Mouse (Mus musculus): ENCODE data around the gene Asphd2. TPM values are rescaled to one million over a fixed set of nuclear protein-coding genes. Genes with fewer than 3 reads are reported as not detected.

Gene Asphd2
- polyA plus RNA-seq, 1 experiment from 2014 or later = 48.3 TPM

DNA sequence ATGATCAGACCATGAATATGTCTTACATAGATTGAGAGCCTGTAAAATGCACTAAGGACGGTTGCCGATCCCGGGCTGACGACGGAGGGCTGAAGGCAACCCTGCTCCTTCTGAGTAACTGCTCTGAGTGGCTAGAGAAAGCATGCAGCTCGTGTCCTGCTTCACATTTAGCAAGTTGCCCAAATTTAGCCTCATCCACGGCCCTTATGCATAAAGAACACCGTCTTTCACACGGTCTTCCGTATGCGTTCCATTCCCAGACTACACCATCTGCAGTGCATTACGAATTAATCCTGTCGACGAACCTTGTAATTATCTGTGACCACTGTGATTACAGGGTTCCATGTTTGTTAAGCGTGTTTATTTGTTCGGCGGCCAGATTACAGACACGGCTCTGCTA is 1.4 kb upstream of the Asphd2 start:
- ATAC-seq (ENCODE audit: low FRiP score) (no peak), DNase-seq (ENCODE audit: low spot score, missing footprints) (peak; percentile 79)
- Histone ChIP-seq H3K9ac (ENCODE audit: low read length) (no peak overlapping the region), H3K9me3 (ENCODE audit: control insufficient read depth, low read length) (no peaks in the 10 kb centered on the region), H3K27me3 (ENCODE audit: control insufficient read depth, insufficient read depth, low read length) (no peaks in the 10 kb centered on the region), H3K27ac (ENCODE audit: low read depth, low read length) (no peak overlapping the region), H3K4me1 (ENCODE audit: control insufficient read depth, insufficient read depth, low read length) (peaks cover 11% of the 10 kb centered on the region; the same call in 1 of the 2 replicates), H3K4me3 (ENCODE audit: low read depth, low read length) (no peak overlapping the region), H3K4me2 (no peak overlapping the region), H3K36me3 (ENCODE audit: control insufficient read depth, insufficient read depth, low read length) (no peaks in the 10 kb centered on the region)
- WGBS = 87% methylated on average over 18 of the region's 18 CpGs

GRCm38 (mm10) chr5:112394415-112394763 is 277 bp downstream of the Asphd2 start:
- H3K4me2 ChIP-seq = peak overlapping the region; percentile 73
- no peaks in the 10 kb centered on the region for H3K27me3 ChIP-seq (ENCODE audit: control insufficient read depth, insufficient read depth, low read length)
- H3K27ac ChIP-seq (ENCODE audit: low read depth, low read length) = peak overlapping the region; percentile 55; the same call in 1 of the 2 replicates
- H3K36me3 ChIP-seq (ENCODE audit: control insufficient read depth, insufficient read depth, low read length) = 0 out of 2 replicates have a peak, but pooled peaks cover 2% of the 10 kb centered on the region
- ATAC-seq (ENCODE audit: low FRiP score) (peak; percentile 83), DNase-seq (ENCODE audit: low spot score, missing footprints) (peak; percentile 91)
- WGBS = 1% methylated on average over 28 of the region's 28 CpGs
- peaks cover 11% of the 10 kb centered on the region; the same call in 1 of the 2 replicates for H3K4me1 ChIP-seq (ENCODE audit: control insufficient read depth, insufficient read depth, low read length)
- peak overlapping the region; percentile 81 for H3K9ac ChIP-seq (ENCODE audit: low read length)
- H3K9me3 ChIP-seq (ENCODE audit: control insufficient read depth, low read length) = no peaks in the 10 kb centered on the region
- peak overlapping the region; percentile 72 for H3K4me3 ChIP-seq (ENCODE audit: low read depth, low read length)

- Histone ChIP-seq H3K4me1 (ENCODE audit: control insufficient read depth, insufficient read depth, low read length) (peaks cover 11% of the 10 kb centered on the region; the same call in 1 of the 2 replicates), H3K4me3 (ENCODE audit: low read depth, low read length) (peak overlapping the region; percentile 72), H3K9me3 (ENCODE audit: control insufficient read depth, low read length) (no peaks in the 10 kb centered on the region), H3K27ac (ENCODE audit: low read depth, low read length) (no peak overlapping the region), H3K9ac (ENCODE audit: low read length) (peak overlapping the region; percentile 81), H3K27me3 (ENCODE audit: control insufficient read depth, insufficient read depth, low read length) (no peaks in the 10 kb centered on the region), H3K36me3 (ENCODE audit: control insufficient read depth, insufficient read depth, low read length) (0 out of 2 replicates have a peak, but pooled peaks cover 2% of the 10 kb centered on the region), H3K4me2 (peak overlapping the region; percentile 73)
- peak; percentile 45 for ATAC-seq (ENCODE audit: low FRiP score)
- WGBS = 7% methylated on average over 18 of the region's 18 CpGs
- DNase-seq (ENCODE audit: low spot score, missing footprints) = peak; percentile 91
These were observed 788 bp downstream of the Asphd2 start for GRCm38 (mm10) chr5:112393741-112394414.

DNA sequence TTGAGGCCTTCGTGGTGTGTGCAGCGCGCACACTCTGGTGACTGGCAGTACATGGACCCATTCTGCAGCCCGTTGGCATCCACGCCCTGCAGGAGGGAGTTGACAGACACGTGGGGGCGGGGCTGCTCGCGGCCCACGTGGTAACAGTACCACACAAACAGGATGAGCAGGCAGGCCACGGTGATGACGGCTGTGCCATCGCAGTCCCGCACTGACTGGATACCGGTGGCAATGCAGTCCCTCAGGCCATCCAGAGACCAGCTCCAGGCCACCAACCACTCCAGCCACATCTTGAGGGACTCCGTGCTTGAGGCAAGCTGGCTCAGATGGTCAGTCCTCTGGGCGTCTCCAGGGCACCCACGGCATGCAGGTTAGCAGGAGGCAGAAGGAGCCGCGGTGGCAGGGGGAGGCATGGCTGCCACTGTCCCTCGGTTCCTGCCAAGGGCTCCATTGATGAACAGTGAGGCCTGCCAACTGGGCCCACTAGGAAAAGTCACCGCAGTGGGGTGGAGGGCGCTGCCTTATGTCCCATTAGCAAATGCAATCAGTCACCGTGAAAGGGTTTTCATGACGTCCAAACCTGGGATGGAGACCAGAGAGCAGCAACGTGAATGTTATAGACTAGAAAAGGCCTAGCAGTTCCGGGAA is 2.9 kb downstream of the Asphd2 start:
- H3K36me3 ChIP-seq (ENCODE audit: control insufficient read depth, insufficient read depth, low read length) = 0 out of 2 replicates have a peak, but pooled peaks cover 2% of the 10 kb centered on the region
- WGBS = 68% methylated on average over 27 of the region's 27 CpGs
- no peak for ATAC-seq (ENCODE audit: low FRiP score)
- no peak overlapping the region for H3K4me2 ChIP-seq
- H3K27me3 ChIP-seq (ENCODE audit: control insufficient read depth, insufficient read depth, low read length) = no peaks in the 10 kb centered on the region
- H3K4me3 ChIP-seq (ENCODE audit: low read depth, low read length) = no peak overlapping the region
- H3K4me1 ChIP-seq (ENCODE audit: control insufficient read depth, insufficient read depth, low read length) = peaks cover 11% of the 10 kb centered on the region; the same call in 1 of the 2 replicates
- H3K9me3 ChIP-seq (ENCODE audit: control insufficient read depth, low read length) = no peaks in the 10 kb centered on the region
- no peak overlapping the region for H3K9ac ChIP-seq (ENCODE audit: low read length)
- H3K27ac ChIP-seq (ENCODE audit: low read depth, low read length) = no peak overlapping the region
- DNase-seq (ENCODE audit: low spot score, missing footprints) = peak; percentile 73

GRCm38 (mm10) chr5:112391002-112391401 is 3.7 kb downstream of the Asphd2 start:
- Histone ChIP-seq H3K9ac (ENCODE audit: low read length) (no peak overlapping the region), H3K4me1 (ENCODE audit: control insufficient read depth, insufficient read depth, low read length) (peaks cover 11% of the 10 kb centered on the region; the same call in 1 of the 2 replicates), H3K36me3 (ENCODE audit: control insufficient read depth, insufficient read depth, low read length) (peaks cover 4% of the 10 kb centered on the region; the same call in 1 of the 2 replicates), H3K27ac (ENCODE audit: low read depth, low read length) (no peak overlapping the region), H3K27me3 (ENCODE audit: control insufficient read depth, insufficient read depth, low read length) (no peaks in the 10 kb centered on the region), H3K4me2 (no peak overlapping the region), H3K9me3 (ENCODE audit: control insufficient read depth, low read length) (no peaks in the 10 kb centered on the region), H3K4me3 (ENCODE audit: low read depth, low read length) (no peak overlapping the region)
- DNase-seq (ENCODE audit: low spot score, missing footprints) (peak; percentile 77), ATAC-seq (ENCODE audit: low FRiP score) (no peak)
- WGBS = 59% methylated on average over 16 of the region's 16 CpGs

GRCm38 (mm10) chr5:112389352-112389751 is 5.3 kb downstream of the Asphd2 start:
- H3K27me3 ChIP-seq (ENCODE audit: control insufficient read depth, insufficient read depth, low read length) = no peaks in the 10 kb centered on the region
- peaks cover 10% of the 10 kb centered on the region for H3K36me3 ChIP-seq (ENCODE audit: control insufficient read depth, insufficient read depth, low read length)
- no peak overlapping the region for H3K27ac ChIP-seq (ENCODE audit: low read depth, low read length)
- no peak overlapping the region for H3K4me3 ChIP-seq (ENCODE audit: low read depth, low read length)
- 84% methylated on average over 9 of the region's 9 CpGs for WGBS
- H3K4me1 ChIP-seq (ENCODE audit: control insufficient read depth, insufficient read depth, low read length) = peaks cover 8% of the 10 kb centered on the region; the same call in 1 of the 2 replicates
- H3K9me3 ChIP-seq (ENCODE audit: control insufficient read depth, low read length) = no peaks in the 10 kb centered on the region
- H3K9ac ChIP-seq (ENCODE audit: low read length) = no peak overlapping the region
- ATAC-seq (ENCODE audit: low FRiP score) = no peak
- H3K4me2 ChIP-seq = no peak overlapping the region
- peak; percentile 68 for DNase-seq (ENCODE audit: low spot score, missing footprints)

GRCm38 (mm10) chr5:112385973-112386372 is 8.7 kb downstream of the Asphd2 start:
- DNase-seq (ENCODE audit: low spot score, missing footprints) = no peak
- Histone ChIP-seq H3K4me3 (ENCODE audit: low read depth, low read length) (no peak overlapping the region), H3K9me3 (ENCODE audit: control insufficient read depth, low read length) (no peaks in the 10 kb centered on the region), H3K4me2 (no peak overlapping the region), H3K27me3 (ENCODE audit: control insufficient read depth, insufficient read depth, low read length) (no peaks in the 10 kb centered on the region), H3K9ac (ENCODE audit: low read length) (no peak overlapping the region), H3K27ac (ENCODE audit: low read depth, low read length) (no peak overlapping the region), H3K4me1 (ENCODE audit: control insufficient read depth, insufficient read depth, low read length) (no peaks in the 10 kb centered on the region; the same call in 1 of the 2 replicates), H3K36me3 (ENCODE audit: control insufficient read depth, insufficient read depth, low read length) (peaks cover 10% of the 10 kb centered on the region)
- WGBS = 81% methylated on average over 2 of the region's 2 CpGs
- ATAC-seq (ENCODE audit: low FRiP score) = no peak

GRCm38 (mm10) chr5:112384805-112385472 is 9.7 kb downstream of the Asphd2 start:
- Histone ChIP-seq H3K4me3 (ENCODE audit: low read depth, low read length) (no peak overlapping the region), H3K27ac (ENCODE audit: low read depth, low read length) (no peak overlapping the region), H3K4me1 (ENCODE audit: control insufficient read depth, insufficient read depth, low read length) (no peaks in the 10 kb centered on the region; the same call in 1 of the 2 replicates), H3K9ac (ENCODE audit: low read length) (no peak overlapping the region), H3K9me3 (ENCODE audit: control insufficient read depth, low read length) (no peaks in the 10 kb centered on the region), H3K4me2 (no peak overlapping the region), H3K36me3 (ENCODE audit: control insufficient read depth, insufficient read depth, low read length) (peaks cover 8% of the 10 kb centered on the region), H3K27me3 (ENCODE audit: control insufficient read depth, insufficient read depth, low read length) (no peaks in the 10 kb centered on the region)
- WGBS = 90% methylated on average over 13 of the region's 13 CpGs
- DNase-seq (ENCODE audit: low spot score, missing footprints) (no peak), ATAC-seq (ENCODE audit: low FRiP score) (no peak)
